Mouse (Mus musculus) yolk sac, embryonic 10.5 days (tissue): ENCODE results near the gene Olfr91.
"Not testable (repeated sequence)": the region's sequence is repeated elsewhere in the genome, so short reads cannot be mapped to it uniquely, and the experiment has no call there.

Source experiments
- DNase-seq: peaks from one replicate; pipeline ENCODE4 v3.0.0-alpha.2; 2017; ENCODE audit warnings: low spot score

Olfr91 gene

DNA sequence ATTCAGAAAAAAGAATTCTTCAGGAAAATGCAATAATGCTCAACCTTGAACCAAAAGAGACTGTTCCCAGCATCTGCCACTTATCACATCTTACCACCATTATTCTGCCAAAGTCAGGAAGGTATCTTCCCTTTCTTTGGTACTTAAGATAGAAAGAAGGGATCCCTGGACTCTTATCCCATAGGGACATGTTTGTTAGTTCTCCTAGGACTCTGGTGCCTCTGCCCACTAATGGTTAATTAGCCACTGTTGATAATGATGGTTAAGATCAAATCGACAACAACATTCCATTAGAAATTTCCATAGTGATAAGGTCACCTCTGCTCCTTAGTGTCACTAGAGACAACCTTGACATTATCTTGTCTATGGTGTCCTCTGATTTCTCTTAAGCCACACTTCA, at the start of gene Olfr91:
Gene Olfr91 (minus strand): TSS at position 101 of the 400 bp plus-strand sequence.
- DNase-seq, result no peak

DNA sequence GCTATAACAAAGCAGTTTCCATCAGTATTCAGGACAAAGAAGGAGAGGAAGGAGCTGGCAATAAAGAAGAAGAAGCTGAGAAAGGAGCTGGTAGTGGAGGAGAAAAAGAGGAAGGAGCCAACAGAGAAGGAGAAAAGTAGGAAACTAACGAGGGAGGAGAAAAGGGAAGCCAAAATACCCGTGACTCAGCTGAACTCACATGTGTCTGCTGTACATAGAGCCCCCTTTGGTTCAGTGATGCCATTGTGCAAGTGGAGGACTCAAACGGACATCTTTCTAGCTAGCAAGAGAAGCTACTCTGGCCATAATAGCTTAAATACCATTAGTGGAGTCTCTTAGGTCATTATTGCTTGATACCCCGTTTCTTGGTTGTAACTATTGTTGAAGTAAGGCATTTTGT, 33.3 kb upstream of the Olfr91 start:
- not testable (repeated sequence) for DNase-seq

DNA sequence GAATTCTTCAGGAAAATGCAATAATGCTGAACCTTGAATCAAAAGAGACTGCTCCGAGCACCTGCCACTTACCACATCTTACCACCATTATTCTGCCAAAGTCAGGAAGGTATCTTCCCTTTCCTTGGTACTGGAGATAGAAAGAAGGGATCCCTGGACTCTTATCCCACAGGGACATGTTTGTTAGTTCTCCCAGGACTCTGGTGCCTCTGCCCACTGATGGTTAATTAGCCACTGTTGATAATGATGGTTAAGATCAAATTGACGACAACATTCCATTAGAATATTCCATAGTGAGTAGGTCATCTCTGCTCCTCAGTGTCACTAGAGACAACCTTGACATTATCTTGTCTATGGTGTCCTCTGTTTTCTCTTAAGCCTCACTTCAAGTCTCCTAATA, 21.9 kb upstream of the Olfr91 start, which contains the start of gene Olfr92:
Gene Olfr92 (minus strand): TSS at position 101 of the 400 bp plus-strand sequence.
- DNase-seq, result no peak

DNA sequence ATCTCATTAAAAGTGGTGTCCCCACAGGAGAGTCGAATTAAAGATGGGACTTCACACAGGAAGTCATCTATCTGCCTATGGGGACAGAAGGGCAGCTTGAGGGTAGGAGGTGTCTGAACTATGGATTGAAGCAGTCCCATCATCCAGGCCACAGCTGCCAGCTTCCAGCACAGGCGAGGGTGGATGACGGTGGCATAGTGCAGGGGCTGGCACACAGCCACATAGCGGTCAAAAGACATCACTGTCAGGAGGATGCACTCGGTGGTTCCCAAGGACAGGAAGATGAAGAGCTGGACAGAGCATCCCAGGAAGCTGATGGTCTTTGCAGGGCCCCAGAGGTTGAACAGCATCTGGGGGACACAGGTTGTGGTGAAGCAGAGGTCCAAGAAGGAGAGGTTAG, 4.8 kb downstream of the Olfr91 start:
- no peak for DNase-seq

DNA sequence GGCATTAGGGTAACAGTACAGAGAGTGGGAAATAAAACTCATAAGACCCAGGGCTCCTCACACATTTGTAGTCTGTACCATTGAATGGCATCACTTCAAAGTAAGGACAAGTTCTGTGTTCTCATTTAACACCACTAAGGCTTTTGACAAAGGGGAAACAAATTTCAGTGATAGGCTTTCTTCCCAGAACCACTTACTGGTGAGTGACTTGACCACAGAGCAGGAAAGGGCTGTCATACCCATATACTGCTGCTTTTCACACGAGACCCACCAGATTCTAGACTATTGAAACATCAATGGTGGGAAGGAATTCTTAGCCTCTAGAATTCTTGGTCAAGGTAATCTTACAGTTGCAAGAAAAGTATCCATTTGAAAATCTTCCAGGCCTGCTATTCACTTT, 5.9 kb downstream of the Olfr91 start:
- no peak for DNase-seq

DNA sequence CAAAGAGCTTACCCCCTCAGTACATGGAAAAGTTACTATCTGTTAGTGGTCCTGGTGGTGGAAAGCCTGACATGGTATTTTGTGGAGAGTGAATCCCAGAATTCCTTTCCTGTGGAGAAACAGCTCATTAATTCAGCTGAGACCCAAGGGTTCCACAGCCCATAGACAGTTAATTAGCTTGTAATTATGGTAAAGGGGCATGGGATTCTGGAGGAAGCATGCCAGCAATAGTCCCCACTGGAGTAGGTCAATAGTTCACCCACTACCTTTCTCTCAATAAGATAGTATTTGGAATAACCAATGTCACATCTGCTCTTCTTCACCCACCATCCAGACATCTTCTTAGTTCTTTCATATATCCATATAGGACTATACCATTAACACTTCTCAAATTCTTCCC, 9.7 kb downstream of the Olfr91 start, which contains the start of gene Olfr90:
Gene Olfr90 (minus strand): TSS at position 101 of the 400 bp plus-strand sequence.
- no peak for DNase-seq

DNA sequence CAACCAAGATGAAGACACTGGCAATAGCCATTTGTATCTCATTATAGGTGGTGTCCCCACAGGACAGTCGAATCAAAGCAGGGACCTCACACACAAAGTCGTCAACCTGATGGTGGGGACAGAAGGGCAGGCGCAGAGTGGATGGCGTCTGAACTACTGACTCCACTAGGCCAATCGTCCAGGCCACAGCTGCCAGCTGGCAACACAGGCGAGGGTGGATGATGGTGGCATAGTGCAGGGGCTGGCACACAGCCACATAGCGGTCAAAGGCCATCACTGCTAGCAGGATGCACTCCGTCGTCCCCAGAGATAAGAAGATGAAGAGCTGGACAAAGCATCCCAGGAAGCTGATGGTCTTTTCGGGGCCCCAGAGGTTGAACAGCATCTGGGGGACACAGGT, 12.5 kb downstream of the Olfr91 start:
- DNase-seq, result no peak

DNA sequence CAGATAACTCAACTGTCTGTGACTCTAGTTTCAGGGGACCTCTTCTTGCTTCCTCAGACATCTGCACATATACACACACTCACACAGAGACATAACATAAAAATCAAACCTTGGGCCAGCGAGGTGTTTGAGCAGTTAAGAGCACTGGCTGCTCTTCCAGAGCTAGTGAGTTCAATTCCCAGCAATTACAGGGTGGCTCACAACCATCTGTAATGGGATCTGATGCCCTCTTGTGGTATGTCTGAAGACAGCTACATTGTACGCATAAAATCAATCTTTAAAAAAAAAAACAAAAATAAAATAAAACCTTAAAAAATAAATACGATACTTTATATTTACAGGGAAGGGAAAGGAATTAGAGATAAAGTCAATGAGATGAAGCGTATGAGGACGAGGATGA, 13.4 kb downstream of the Olfr91 start:
- DNase-seq, result no peak

DNA sequence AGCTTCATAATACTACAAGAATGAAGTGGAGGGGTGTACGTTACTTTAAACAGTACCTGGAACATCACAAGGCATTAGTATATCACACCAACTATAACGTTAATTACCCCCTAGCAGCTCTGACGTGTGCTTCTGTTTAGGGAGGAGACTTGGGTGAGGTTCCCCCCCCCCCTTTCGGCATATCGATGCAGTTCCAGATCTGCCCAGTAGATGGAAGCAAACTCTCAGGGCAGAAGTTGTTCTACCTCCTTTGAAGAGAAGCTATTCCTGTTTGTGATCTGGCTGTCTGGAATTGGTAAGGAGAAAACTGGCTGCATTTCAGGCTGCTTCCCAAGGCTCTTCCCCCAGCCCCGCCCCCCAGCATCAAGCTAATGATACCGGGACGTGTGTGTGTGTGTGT, 14.8 kb downstream of the Olfr91 start:
- peak; percentile 73 for DNase-seq

DNA sequence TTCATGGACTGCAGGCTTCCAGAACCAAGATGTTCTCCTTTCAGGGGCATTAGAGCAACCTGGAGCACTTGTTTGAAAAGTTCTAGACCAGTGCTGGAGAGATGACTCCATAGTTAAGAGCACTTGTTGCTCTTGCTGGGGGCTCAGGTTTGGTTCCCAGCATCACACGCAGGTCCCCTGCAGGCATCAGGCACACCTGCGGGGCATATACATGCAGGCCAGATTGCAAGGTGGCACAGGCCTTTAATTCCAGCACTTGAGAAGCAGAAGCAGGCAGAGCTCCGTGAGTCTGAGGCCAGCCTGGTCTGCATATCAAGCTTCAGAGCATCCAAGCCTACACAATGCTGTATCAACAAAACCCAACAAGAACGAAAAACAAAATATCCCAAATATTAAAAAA, 16.4 kb downstream of the Olfr91 start:
- no peak for DNase-seq

DNA sequence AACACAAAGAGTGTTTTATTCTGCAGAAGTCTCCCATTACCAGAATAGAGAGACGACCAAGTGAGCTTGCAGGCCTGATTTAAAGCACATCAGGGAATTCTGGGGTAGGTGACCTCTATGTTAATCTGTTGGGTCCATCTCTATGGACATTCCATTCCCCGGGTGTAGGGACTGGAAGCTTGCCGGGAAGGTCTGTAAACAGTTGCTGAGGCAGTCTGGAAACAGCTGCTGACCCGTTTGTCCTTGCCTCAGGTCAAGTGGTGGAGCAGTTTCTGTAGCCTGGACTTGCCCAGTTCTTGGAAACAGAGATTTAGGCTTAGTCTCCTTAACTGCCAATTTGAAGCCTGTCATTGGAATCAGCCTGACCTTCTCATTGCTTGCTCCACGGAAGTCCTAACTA, 18.0 kb downstream of the Olfr91 start:
- DNase-seq, result peak; percentile 28

DNA sequence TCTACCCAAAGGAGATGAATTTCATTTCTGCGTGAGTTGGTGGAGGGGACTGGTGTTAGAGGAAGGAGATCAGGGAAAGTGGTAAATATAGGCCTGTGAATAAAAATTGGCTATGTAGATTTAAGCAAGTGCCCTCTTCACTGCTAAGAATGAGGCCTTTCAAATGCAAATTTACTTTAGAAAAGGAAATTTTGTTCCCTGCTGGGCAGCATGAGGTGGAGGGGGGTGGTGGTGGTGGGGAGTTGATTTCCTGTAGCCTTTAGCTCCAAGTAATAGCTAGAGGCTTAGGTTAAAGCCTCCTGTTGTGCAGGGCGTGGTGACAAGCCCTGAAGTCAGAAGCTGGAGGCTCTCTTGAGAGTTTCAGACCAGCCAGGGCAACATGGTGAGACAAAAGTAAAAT, 19.1 kb downstream of the Olfr91 start:
- no peak for DNase-seq

DNA sequence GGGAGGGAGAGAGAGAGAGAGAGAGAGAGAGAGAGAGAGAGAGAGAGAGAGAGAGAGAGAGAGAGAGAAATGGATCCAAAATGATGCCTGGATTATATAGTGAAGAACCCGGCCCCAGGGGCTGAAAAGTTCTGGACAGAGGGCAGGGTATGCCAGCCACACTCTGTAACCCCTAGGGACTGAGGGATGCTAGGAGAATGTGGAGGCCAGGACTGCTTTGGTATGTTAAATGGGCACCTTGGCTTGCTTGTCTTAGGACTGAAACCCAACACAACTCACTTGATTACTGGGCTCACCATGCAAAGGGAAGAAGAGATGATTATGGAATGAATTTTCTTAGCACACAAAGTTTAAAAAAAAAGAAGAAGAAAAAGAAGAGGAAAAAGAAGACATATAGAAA, 19.9 kb downstream of the Olfr91 start:
- DNase-seq, result no peak

DNA sequence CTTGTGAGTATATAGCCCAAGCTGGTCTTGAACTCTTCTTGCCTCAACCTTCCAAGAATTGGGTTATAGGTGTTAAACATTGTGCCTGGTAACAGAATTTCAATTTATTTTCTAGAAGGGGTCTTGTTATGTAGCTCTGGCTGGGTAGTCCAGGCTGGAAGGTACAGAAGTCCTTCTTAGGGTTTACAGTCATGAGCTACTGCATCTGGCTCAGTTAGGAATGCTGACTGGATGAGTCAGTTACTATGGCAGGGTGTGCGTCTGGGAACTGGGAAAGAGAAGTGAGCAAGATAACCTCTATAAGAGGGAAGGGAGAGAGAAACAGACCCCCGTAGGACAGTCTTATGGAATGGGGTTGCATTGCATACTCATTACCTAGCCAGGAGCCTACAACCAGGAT, 22.3 kb downstream of the Olfr91 start:
- DNase-seq, result no peak

DNA sequence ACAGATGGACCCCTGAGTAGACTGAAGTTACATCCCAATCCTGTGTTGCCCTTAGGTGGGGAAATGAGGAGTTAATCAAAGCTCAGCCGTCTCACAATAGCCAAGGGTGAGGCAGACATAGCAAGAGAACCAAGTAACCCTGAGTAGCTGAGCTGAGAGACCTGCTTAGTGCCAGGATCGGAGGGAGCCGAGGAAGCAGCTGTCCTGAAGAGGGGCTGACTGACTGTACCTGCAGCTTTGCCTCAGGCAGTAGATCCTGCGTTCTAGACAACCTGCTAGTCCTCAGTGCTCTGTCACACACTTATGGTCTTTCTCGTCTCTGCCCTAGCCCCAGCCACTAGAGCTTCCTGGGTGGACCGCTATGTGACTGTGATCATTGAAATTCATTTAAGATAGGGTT, 22.9 kb downstream of the Olfr91 start:
- no peak for DNase-seq

DNA sequence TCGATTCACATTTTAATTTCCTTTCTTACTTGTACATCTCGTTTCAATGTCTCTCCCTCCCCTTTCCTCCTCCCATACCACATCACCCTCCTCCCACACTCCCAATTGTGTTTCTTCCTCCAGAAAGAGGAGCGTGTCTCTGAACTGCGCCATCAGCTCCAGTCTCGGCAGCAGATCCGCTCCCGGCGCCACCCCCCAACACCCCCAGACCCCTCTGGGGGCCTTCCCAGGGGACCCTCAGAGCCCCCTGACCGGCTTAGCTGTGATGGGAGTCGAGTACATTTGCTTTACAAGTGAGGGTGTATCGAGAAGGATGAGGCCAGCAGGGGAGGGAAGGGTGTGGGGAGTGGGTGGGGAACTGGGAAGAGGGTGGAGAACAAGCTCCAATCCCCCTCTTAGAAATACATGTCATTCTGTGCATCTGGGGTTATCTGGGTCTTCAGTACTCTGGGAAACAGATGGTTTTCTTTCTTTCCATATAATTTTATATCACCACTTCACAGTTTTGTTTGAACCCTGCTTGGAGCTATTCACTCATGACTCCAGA, 25.3 kb downstream of the Olfr91 start:
- DNase-seq, result no peak

DNA sequence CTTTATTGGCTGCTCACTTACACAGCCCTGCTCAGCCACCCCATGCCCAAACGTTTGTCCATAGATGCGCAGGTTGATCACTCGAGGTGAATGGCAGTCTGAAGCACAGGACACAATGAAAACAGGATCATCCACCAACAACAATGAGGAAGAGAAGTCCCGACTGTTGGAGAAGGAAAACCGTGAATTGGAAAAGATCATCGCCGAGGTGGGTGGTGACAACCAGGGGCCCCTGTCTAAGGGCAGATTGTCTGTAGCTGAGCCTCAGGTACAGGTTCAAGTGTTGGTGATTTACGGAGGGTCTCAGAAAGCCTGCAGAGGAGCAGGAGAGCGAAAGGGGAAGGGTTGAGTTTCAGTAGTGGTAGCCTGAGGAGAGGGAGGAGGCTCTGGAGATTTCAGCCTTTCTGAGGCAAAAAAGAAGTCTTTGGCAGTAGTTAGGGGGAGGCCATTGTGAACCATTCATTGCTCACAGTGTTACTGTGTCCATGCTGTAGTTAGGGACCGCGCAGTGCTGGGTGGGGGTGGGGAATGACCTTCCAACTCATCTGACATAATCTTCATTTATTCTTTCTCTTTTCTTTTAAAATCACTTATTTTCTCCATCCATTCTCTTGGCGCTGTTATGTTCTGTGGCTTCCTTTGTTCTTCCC, 25.9 kb downstream of the Olfr91 start:
- no peak for DNase-seq

DNA sequence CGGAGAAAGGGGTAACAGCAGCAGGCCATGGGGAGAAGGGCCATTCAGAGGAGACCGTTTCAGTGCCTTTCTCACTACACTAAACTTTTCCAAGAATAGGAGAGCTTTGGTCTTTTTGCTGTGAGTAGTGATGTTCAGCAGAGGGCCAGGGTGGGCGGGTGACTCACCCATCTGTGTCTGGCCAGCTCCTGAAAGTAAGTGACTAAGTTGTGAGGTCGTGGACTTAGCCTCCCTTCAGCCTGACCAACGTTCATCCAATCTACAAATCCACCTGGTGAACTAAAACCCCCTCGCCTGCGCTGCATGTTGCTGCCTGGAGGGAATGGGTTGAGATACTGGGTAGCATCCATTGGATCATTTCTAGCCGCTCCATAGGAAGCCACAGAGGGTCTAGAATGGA, 28.0 kb downstream of the Olfr91 start:
- no peak for DNase-seq

DNA sequence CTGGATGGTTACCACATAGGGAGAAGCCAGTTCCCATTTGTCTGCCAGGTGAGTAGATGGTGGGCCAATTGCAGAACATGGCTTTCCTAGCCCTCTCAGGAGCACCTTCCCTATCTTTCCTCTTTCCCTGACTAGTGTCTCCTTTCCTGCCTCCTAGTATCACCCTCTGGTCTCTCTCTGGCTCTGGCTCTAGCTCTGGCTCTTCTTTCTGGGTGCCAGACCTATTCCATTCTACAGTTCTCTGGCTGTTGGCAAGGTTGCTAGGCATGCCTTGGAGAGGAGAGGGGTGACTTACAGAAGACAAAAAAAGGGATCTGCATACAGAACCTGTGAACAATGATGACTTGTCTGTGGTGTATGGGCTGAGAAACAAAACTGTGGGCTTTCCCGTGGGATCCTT, 30.2 kb downstream of the Olfr91 start:
- no peak for DNase-seq

DNA sequence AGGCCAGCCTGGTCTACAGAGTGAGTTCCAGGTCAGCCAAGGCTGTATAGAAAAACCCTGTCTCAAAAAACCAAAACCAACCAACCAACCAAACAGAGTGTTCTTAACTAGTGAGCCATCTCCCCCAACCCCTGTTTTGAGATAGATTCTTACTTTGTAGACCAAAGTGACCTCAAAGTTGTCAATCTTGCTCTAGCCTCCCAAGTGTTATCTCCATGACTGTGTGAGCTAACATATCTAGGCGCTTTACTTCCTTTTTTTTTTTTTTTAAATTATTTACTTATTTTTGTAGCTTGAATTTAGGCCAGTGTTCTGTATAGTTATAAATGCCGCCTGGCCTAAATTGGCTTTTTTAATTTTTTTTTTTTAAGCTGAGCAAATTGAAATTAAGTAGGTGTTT, 32.1 kb downstream of the Olfr91 start:
- no peak for DNase-seq

DNA sequence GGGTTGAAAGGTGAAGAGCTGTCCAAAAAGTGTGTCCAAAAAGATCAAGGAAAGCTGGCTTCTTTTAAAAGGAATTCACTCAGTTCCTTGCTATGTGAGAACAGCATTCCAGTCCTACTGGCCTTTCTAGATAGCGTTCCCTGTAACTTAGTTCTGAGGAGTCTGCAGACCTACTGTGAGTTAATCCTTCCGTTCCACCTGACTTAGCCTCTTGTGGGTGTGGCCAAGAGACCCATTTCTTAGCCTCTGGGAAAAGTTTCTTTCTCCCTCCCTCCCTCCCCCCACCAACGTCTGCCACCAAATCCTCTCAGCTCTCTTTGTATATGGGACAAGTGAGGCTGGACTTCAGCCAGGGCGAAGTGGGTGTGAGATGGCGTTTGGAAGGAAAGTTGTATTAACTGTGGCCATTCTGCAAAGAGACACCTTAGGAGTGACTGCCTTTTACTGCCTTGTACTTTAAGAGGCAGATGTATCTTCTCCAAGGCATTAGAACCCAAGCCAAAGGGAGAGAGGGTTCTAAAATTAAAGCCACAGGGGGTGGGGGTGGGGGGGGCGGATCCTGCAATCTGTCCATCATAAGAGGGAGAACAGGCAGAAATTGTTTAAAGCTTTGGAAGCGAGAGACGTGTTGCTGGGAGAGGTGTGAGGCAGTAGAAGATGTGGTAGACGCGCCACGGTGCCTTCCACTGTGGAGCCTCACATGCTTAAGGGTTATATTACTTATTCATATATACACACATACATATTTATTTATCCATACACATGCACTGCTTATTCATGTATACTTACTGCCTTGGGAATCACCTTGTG, 34.2 kb downstream of the Olfr91 start:
- DNase-seq, result no peak

DNA sequence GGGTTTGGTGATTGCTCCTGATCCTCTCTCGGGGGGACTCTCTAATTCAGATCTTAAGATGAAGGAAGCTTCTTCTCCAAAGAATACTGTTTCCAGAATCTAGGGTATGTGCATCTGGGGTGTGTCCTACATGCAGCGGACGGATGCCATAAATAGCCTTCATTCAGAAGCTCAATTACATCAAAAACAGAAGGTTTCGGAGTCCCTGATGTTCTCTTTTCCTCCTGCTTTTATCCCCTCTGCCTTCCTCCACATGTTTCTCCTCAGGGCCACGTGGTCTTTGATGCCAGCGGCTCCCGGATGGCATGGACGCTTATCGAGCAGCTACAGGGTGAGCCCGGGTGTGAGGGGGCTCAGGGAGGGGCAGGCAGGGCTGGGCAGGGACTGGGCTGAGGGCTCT, 35.0 kb downstream of the Olfr91 start:
- DNase-seq, result no peak

DNA sequence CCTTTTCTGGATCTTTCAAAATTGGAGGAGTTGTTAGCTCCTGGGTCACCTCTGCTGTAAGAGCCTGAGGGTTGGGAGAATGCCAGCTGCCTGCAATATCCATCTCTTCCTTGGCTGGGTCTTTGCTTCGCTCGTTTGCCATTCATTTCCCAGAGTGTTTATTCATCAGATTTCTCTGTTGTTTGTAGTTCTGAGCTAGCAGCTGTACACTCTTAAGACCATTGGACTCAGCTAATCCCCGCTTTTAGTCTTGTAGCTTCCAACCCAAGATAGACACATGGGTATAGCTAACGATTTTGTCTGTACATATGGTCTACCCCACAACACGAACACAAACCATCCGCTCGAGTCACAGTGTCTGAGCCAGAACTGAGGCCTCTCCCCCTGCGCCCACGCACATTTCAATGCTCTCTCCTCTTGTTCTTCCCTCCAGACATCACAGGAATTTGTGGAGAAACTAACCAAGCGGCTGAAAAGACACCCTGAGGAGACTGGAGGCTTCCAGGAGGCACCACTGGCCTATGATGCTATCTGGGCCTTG, 35.9 kb downstream of the Olfr91 start:
- no peak for DNase-seq
